Mouse (Mus musculus) thymus, adult 18-20 months (tissue): ENCODE data around the gene Cdc42ep1.

ENCODE experiments used
- DNase-seq, 2 experiments: peaks; one replicate each; pipeline ENCODE4 v3.0.0; 2022; ENCODE audit warnings: mixed read lengths in 2 of 2

The Cdc42ep1 gene

GRCm38 (mm10) chr15:78880432-78880831 is 38.0 kb downstream of the Cdc42ep1 start:
- DNase-seq, result no peak

GRCm38 (mm10) chr15:78881828-78882227 is 39.4 kb downstream of the Cdc42ep1 start:
- no peak for DNase-seq

- no peak for DNase-seq
Measured at GRCm38 (mm10) chr15:78889401-78889853, 47.0 kb downstream of the Cdc42ep1 start.

GRCm38 (mm10) chr15:78892440-78892839 is 50.0 kb downstream of the Cdc42ep1 start:
- DNase-seq, result no peak

GRCm38 (mm10) chr15:78894726-78895125 is 52.3 kb downstream of the Cdc42ep1 start:
- peak in 1 of 2 experiments; percentile 34 for DNase-seq

GRCm38 (mm10) chr15:78895741-78896140 is 53.3 kb downstream of the Cdc42ep1 start:
- DNase-seq, result no peak

GRCm38 (mm10) chr15:78896149-78896548 is 53.7 kb downstream of the Cdc42ep1 start:
- peak in 1 of 2 experiments; percentile 50 for DNase-seq

GRCm38 (mm10) chr15:78897488-78897887 is 55.1 kb downstream of the Cdc42ep1 start:
- DNase-seq, result no peak

- peak in 1 of 2 experiments; percentile 68 for DNase-seq
Measured at GRCm38 (mm10) chr15:78898507-78899001, 56.1 kb downstream of the Cdc42ep1 start.

GRCm38 (mm10) chr15:78899409-78899739 is 57.0 kb downstream of the Cdc42ep1 start, which contains the start of gene Gm49510:
Gm49510 (plus strand) TSS chr15:78899667.
- no peak for DNase-seq

GRCm38 (mm10) chr15:78899740-78900584 is 57.5 kb downstream of the Cdc42ep1 start, which contains the start of gene Sh3bp1:
Sh3bp1 (plus strand) TSS chr15:78899768.
- peak; percentile 69 to 72 for DNase-seq
